Mouse (Mus musculus) cortical plate, adult 2 months (tissue): ENCODE measurements around the gene Dbi.

Source experiments
- CTCF ChIP-seq: fragments of 200-500 bp; IDR thresholded peaks from 2 replicates; pipeline ENCODE4 v1.5.1; 2011; ENCODE audit warnings: mild to moderate bottlenecking, control low read depth, low read length; ENCODE audit not compliant: insufficient read depth; ENCODE audit errors: extremely low read depth
- POLR2A ChIP-seq: fragments of 200-500 bp; IDR thresholded peaks from 2 replicates; pipeline ENCODE4 v1.6.1; 2011; ENCODE audit warnings: mild to moderate bottlenecking, low read length, control low read depth; ENCODE audit not compliant: insufficient read depth; ENCODE audit errors: extremely low read depth

GRCm38 (mm10) chr1:120105556-120105959 is 15.3 kb downstream of the Dbi start:
- TF ChIP-seq CTCF (no peak), POLR2A (no peak)
